Mouse (Mus musculus): ENCODE data around the gene Mpv17l. TPM values are rescaled to one million over a fixed set of nuclear protein-coding genes. Genes with fewer than 3 reads are reported as not detected.
"Not testable (repeated sequence)": the region's sequence is repeated elsewhere in the genome, so short reads cannot be mapped to it uniquely, and the experiment has no call there.

Gene Mpv17l
- total RNA-seq, 2 experiments from 2014 or later: 2.9 to 3.8 TPM

GRCm38 (mm10) chr16:13940139-13940846 is 37.3 kb downstream of the Mpv17l start:
- peak; percentile 42 for DNase-seq

DNA sequence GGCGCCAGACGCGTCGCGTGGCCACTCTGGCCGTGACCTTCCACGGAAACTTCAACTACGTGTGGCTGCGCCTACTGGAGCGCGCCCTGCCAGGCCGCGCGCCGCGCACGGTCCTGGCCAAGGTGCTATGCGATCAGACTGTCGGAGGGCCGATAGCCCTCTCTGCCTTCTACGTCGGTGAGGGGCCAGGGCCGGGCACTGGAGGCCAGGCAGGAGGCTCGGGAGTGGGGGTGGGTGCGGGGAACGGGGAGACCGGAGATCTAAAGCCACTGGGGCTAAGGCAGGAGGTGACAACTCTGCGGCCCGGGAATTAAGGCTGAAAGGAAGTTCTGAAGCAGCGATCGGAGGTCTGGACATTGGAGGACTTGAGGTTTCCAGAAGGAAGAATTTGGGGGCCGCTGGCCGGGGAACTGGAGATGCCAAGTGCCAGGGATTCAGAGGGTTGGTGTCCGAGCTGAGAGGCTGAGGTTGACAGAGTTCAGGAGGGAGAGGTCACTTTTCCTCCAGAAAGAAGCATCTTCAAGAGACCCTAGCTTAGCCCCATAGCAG is 38.0 kb downstream of the Mpv17l start:
- no peak for DNase-seq

GRCm38 (mm10) chr16:13944178-13944577 is 41.2 kb downstream of the Mpv17l start:
- no peak for DNase-seq

GRCm38 (mm10) chr16:13944752-13945151 is 41.8 kb downstream of the Mpv17l start:
- DNase-seq: no peak

GRCm38 (mm10) chr16:13945153-13945552 is 42.2 kb downstream of the Mpv17l start:
- DNase-seq: no peak

GRCm38 (mm10) chr16:13946306-13946705 is 43.3 kb downstream of the Mpv17l start:
- DNase-seq: no peak

DNA sequence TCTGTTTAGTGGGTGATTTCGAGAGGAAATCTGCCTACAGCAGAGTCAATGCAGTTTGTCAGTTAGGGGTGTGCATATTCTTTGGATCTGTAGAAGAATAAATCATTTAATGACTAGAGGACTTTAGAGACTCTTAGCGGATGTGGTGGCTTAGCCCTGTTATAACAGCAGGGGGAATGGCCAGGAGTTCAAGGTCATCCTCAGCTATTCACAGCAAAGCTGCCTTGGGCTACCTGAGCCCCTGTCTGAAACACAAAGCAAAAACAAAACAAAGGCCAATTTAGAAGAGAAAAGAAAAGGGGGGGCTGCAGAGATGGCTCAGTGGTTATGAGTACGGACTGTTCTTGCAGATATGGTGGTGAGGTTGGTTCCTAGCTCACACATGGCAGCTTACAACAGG is 48.3 kb downstream of the Mpv17l start:
- no peak for DNase-seq

GRCm38 (mm10) chr16:13962053-13962452 is 59.1 kb downstream of the Mpv17l start:
- no peak for DNase-seq

- DNase-seq: no peak
These were observed 66.1 kb downstream of the Mpv17l start for GRCm38 (mm10) chr16:13969096-13969495.

GRCm38 (mm10) chr16:13972051-13972450 is 69.1 kb downstream of the Mpv17l start:
- DNase-seq: no peak

DNA sequence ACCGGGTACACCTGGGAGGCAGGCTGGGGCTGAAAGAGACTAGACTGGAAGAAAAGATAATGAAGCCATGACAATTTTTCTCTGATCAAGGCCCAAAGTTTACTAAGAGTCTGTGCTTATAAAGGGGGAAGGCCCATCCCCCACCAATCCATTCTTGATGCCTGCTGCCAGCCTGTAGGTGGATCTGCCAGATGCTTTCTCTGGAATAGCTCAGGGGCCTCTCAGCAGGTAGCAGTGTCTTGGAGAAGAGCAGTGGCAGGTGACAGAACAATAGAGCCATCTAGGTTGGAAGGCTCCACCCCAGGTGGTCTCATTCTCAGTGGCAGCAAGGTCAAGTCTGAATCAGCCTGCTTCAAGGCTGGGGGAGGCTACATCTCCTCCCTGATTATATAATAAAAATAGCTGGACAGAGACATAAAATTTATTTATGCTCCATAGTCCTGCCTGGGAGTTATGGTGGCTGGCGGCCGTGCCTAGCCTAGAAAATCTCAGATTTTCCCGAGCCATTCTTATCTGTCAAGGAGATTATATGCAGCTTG is 73.5 kb downstream of the Mpv17l start:
- not testable (repeated sequence) for DNase-seq

DNA sequence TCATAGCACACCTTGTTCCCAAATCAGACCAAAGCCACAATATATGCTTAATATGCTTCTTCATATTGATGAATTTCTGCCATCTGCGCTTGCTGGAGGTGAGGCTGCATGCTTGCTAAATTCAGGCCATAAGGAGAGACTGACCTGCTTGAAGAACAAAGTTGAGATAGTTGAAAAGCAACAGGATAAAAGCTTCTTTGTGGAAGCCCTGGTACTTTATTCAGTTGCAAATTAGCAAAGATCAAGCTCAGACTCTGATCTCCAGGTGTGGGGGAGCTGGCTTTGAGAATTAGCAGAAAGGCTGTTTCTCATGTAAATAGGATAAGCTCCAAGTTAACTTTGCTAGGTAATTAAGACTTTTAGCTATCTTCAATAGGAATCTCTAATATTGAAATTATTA is 74.1 kb downstream of the Mpv17l start:
- DNase-seq: not testable (repeated sequence)

DNA sequence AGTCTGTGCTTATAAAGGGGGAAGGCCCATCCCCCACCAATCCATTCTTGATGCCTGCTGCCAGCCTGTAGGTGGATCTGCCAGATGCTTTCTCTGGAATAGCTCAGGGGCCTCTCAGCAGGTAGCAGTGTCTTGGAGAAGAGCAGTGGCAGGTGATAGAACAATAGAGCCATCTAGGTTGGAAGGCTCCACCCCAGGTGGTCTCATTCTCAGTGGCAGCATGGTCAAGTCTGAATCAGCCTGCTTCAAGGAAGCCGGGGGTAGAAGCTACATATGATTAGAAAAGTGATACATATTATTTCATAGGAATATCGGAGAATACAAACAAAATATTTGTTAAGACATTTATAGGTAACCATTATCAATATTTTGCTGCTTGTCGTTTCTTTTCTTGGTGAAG is 78.8 kb downstream of the Mpv17l start:
- not testable (repeated sequence) for DNase-seq

GRCm38 (mm10) chr16:13983161-13983560 is 80.2 kb downstream of the Mpv17l start:
- no peak for DNase-seq

DNA sequence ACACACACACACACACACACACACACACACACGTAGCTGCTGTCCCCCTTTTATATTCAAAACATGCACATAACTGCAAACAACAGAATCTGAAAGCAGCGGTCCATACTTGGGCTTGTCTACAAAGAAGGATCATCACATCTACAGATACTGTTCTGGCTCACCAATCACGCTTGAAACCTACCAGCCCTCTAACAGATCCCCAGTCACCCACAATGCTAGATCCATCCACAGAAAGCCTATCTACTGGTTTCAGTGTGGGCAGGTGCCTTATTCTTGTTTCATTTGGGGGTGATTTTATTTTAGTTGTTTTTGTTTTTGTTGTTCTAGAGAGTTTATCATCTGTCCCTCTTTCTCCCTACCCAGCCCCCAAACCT is 83.2 kb downstream of the Mpv17l start:
- no peak for DNase-seq

DNA sequence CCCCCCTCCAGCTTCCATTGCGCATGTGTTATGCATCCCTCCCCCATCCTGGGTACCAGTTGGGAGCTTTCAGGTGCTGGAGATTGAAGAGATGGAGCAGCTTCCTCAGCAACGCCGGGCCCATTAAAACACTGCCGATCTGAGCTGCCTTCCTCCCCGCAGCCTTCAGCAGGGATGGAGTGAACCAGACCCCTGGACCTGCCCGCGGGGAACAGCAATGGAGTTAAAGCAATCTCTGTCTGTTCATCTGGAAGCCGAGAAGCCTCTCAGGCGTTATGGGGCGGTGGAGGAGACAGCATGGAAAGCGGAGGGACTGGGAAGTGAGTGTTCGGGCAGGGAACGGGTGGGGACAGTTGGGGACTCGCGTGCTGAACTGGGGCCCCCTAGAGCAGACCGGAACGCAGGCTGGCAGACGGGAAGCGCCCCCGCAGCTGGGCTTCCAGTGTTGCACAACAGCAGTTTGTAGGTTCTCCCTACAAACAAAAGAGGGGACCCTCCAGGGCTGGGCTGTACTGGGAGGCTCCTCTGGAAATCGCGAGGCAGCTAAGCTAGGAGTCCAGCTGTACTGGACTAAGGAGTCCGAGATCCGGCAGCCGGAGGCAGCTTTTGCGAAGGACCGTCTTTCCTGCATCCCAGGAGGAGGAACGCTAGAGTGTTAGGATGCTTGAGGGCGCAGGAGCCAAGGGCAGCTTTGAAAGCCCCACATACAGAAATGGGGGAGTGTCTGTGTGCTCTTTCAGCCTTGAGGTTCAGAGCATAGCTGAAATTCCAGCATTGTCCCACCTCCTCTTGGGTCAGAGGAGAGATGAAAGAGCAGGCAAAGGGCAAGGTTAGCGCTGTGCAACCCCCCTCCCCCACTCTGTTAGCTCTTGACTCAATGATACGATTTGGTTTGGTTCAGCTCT is 83.9 kb downstream of the Mpv17l start, which contains the start of the genes 2900011O08Rik and Ifitm7:
Gene 2900011O08Rik (plus strand): TSS at position 31 of the 905 bp plus-strand sequence.
Gene Ifitm7 (minus strand): TSS at position 315 of the 905 bp plus-strand sequence.
- DNase-seq: peak; percentile 9

DNA sequence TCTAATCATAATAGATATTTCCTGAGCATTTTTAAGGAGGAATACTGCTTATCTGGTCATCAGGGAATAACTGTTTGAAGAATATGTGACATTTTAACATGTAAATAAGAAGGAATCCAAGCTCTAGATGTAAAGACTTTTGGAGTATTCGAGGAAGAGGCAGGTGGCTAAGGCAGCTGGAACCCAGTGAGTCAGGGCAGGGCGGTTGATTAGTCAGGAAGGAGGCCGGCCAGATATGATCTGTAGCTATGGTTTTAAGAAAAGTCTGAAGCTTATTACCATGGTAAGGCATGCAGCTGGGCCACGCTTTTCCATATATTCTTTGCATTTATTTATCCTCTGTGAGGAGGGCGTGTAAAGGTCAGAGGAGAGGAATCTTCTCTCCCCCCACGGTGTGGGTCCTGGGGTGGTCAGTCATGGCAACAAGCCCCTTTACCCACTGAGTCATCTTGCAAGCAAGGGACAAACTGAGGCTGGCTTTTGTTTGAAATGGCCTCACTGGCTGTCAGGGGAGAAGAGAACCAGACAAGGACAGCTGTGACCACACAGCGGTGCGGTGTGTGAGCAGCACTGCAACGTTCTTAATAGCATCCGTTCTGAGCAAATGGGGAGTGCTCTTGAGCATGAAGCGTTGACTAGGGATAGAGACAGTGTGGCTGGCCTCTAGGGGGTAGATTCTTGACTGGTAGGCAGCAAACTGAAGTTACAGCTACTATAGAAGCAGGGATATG is 89.7 kb downstream of the Mpv17l start:
- DNase-seq: no peak

GRCm38 (mm10) chr16:13994076-13994475 is 91.1 kb downstream of the Mpv17l start:
- no peak for DNase-seq

DNA sequence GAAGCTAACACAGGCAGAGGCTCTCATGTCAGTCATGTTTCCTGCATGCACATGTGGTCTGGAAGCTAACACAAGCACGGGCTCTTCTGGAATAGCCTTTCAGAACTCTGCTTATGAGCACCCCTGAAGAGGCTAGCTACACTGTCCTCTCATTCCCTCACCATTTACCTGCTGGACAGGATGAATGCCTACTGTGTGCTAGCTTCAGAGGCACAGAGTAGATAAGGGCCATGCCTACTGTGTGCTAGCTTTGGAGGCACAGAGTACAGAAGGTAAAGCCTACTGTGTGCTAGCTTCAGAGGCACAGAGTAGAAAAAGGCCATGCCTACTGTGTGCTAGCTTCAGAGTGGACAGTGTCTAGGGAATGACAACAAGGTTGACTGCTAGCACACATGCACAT is 91.5 kb downstream of the Mpv17l start:
- no peak for DNase-seq
